ENCODE assay signal across 25 mouse cellular contexts in genomic region chr19:14485176-14485575, GRCm38 (mm10).
DNase-seq lines count a peak whose midpoint lies in the region; ATAC-seq lines count a peak whose summit lies in the region.
"Had no signal": no experiment of that assay in that cellular context is flagged by ENCODE, and none has a peak within 500 bp of the region (broad histone marks: within the 10 kb centered on the region; RNA-seq: fewer than 3 reads in every experiment).

No protein-coding gene starts in this region.

- no peaks in the 10 kb centered on the region for H3K27me3 ChIP-seq in forebrain, embryonic 13.5 days
- peaks cover 3% of the 10 kb centered on the region; the same call in 1 of the 2 replicates for H3K27me3 ChIP-seq in forebrain, embryonic 12.5 days
- H3K27me3 ChIP-seq: heart, embryonic 13.5 days; hindbrain, embryonic 13.5 days; neural tube, embryonic 13.5 days had no signal

- peak; percentile 68; the same call in 1 of the 2 replicates for ATAC-seq in forebrain, embryonic 13.5 days
- no peak for ATAC-seq in forebrain, embryonic 12.5 days (ENCODE audit: low FRiP score)
- peak; percentile 100 for ATAC-seq in hematopoietic stem cell, adult 5-6 weeks (replicated peaks in 1 of 2; ENCODE audit: insufficient read depth in 1 of 2, low FRiP score in 2 of 2, low TSS enrichment in 1 of 2, low read depth in 1 of 2, poor library complexity in 2 of 2, severe bottlenecking in 2 of 2)
- ATAC-seq: inflammation-experienced regulatory T-cells, adult 6 months; lung, postnatal 0 days; midbrain, embryonic 16.5 days had no signal

- no peak overlapping the region for H3K4me3 ChIP-seq in forebrain, embryonic 13.5 days
- H3K4me3 ChIP-seq in forebrain, embryonic 12.5 days (replicated peaks) = no peak overlapping the region
- H3K4me3 ChIP-seq: heart, adult 2 months; heart, embryonic 13.5 days; hindbrain, embryonic 13.5 days; limb, embryonic 10.5 days; midbrain, embryonic 10.5 days; myocyte; neural tube, embryonic 13.5 days had no signal

- no peak overlapping the region for H3K27ac ChIP-seq in forebrain, embryonic 13.5 days
- H3K27ac ChIP-seq in forebrain, embryonic 12.5 days = no peak overlapping the region
- H3K27ac ChIP-seq: heart, adult 2 months; heart, embryonic 13.5 days; hindbrain, embryonic 13.5 days; kidney, postnatal 0 days; limb, embryonic 10.5 days; macrophage; midbrain, embryonic 10.5 days; neural tube, embryonic 13.5 days had no signal

- H3K4me1 ChIP-seq in forebrain, embryonic 13.5 days = peaks cover 42% of the 10 kb centered on the region
- peaks cover 34% of the 10 kb centered on the region for H3K4me1 ChIP-seq in forebrain, embryonic 12.5 days

- 68% methylated on average over 3 of the region's 3 CpGs for WGBS in forebrain, embryonic 13.5 days
- WGBS in forebrain, embryonic 12.5 days = 81% methylated on average over 3 of the region's 3 CpGs

- DNase-seq in layer of hippocampus, adult 18-20 months (ENCODE audit: low spot score in 2 of 2) = peak; percentile 46 to 87
- DNase-seq in layer of hippocampus, postnatal 25 days (ENCODE audit: extremely low spot score in 1 of 2, low spot score in 1 of 2) = no peak
- no peak for DNase-seq in right cerebral cortex, postnatal 14 days
- DNase-seq in c-Kit-positive CD71-positive TER-119-positive erythroid progenitor cells, embryonic 14.5 days (ENCODE audit: low spot score) = no peak
- DNase-seq: adrenal gland, postnatal 25 days; cerebellum, adult 18-20 months; cerebellum, postnatal 36 days; gastrocnemius, postnatal 36 days; heart, adult 2 months; heart, postnatal 14 days; kidney, adult 2 months had no signal

- no peaks in the 10 kb centered on the region for H3K36me3 ChIP-seq in forebrain, embryonic 13.5 days (ENCODE audit: poor library complexity, severe bottlenecking)
- no peaks in the 10 kb centered on the region for H3K36me3 ChIP-seq in forebrain, embryonic 12.5 days (replicated peaks)
- H3K36me3 ChIP-seq: heart, embryonic 13.5 days; hindbrain, embryonic 13.5 days; limb, embryonic 10.5 days; midbrain, embryonic 10.5 days; neural tube, embryonic 13.5 days had no signal

- H3K4me2 ChIP-seq in forebrain, embryonic 13.5 days = no peak overlapping the region
- no peak overlapping the region for H3K4me2 ChIP-seq in forebrain, embryonic 12.5 days
- H3K4me2 ChIP-seq: heart, embryonic 13.5 days; hindbrain, embryonic 13.5 days; neural tube, embryonic 13.5 days had no signal

- no peak overlapping the region for H3K9ac ChIP-seq in forebrain, embryonic 13.5 days
- H3K9ac ChIP-seq in forebrain, embryonic 12.5 days = no peak overlapping the region
- H3K9ac ChIP-seq: heart, embryonic 13.5 days; hindbrain, embryonic 13.5 days; neural tube, embryonic 13.5 days had no signal

- H3K9me3 ChIP-seq in forebrain, embryonic 13.5 days (replicated peaks) = no peaks in the 10 kb centered on the region
- no peaks in the 10 kb centered on the region for H3K9me3 ChIP-seq in forebrain, embryonic 12.5 days
- H3K9me3 ChIP-seq: heart, embryonic 13.5 days; hindbrain, embryonic 13.5 days; limb, embryonic 10.5 days; midbrain, embryonic 10.5 days; neural tube, embryonic 13.5 days had no signal

Comparison
In these comparisons a context has a peak if more than half of its experiments do, and no peak if none do; other contexts are left out.
1. DNase-seq: peak in layer of hippocampus, adult 18-20 months (2 of 2); none in layer of hippocampus, postnatal 25 days (0 of 2), right cerebral cortex, postnatal 14 days (single experiment) and c-Kit-positive CD71-positive TER-119-positive erythroid progenitor cells, embryonic 14.5 days (single experiment).